Mouse (Mus musculus) bone marrow, adult 2 months (tissue): ENCODE data around the gene H1foo. TPM values are rescaled to one million over a fixed set of nuclear protein-coding genes. Genes with fewer than 3 reads are reported as not detected.
A peak's percentile ranks its signal among the peaks of the same experiment; 100 is the strongest.

ENCODE experiments used
- H3K27ac ChIP-seq: fragments of 200-500 bp; 2 replicates; pipeline ENCODE4 v1.5.1; 2012; ENCODE audit warnings: low read depth, mild to moderate bottlenecking, control low read depth, inconsistent platforms, low read length; ENCODE audit not compliant: control insufficient read depth, poor library complexity, insufficient read depth
- H3K4me1 ChIP-seq: fragments of 200-500 bp; 2 replicates; pipeline ENCODE4 v1.6.1; 2011; ENCODE audit warnings: low read length; ENCODE audit not compliant: control insufficient read depth, insufficient read depth
- H3K4me3 ChIP-seq: fragments of 200-500 bp; replicated peaks from 2 replicates; pipeline ENCODE3; 2011; ENCODE audit warnings: mild to moderate bottlenecking, low read depth, low read length, control low read depth; ENCODE audit not compliant: control insufficient read depth
- CTCF ChIP-seq: fragments of 200-500 bp; IDR thresholded peaks from 2 replicates; pipeline ENCODE4 v1.5.1; 2011; ENCODE audit warnings: low read length, control low read depth; ENCODE audit not compliant: control insufficient read depth, insufficient read depth
- POLR2A ChIP-seq: fragments of 200-500 bp; IDR thresholded peaks from 2 replicates; pipeline ENCODE4 v1.6.1; 2011; ENCODE audit warnings: low read depth, mild to moderate bottlenecking, control low read depth, low read length, borderline replicate concordance; ENCODE audit not compliant: control insufficient read depth
- WGBS: fragments of 180-500 bp; shearing (Covaris S2); methylation state at CpG from one replicate; pipeline ENCODE4 v1.1.7; 2018; 5-methylcytosine and 5-hydroxymethylcytosine counted together
- polyA plus RNA-seq: library from polyadenylated mRNA; stranded (reverse); fragments of >200 nt; gene quantifications from 2 replicates; pipeline ENCODE4 v1.2.4, GENCODE M21; 2011; ENCODE audit warnings: low replicate concordance; ENCODE audit not compliant: missing spikeins, insufficient read depth, insufficient read length

H1foo gene
- polyA plus RNA-seq, 1 experiment: not detected

- no peak overlapping the region for H3K27ac ChIP-seq
- TF ChIP-seq CTCF (no peak), POLR2A (no peak)
- peaks cover 2% of the 10 kb centered on the region for H3K4me1 ChIP-seq
- 77% methylated on average over 7 of the region's 7 CpGs for WGBS
- H3K4me3 ChIP-seq: no peak overlapping the region
These were observed 38.2 kb downstream of the H1foo start for GRCm38 (mm10) chr6:115982889-115983288.

DNA sequence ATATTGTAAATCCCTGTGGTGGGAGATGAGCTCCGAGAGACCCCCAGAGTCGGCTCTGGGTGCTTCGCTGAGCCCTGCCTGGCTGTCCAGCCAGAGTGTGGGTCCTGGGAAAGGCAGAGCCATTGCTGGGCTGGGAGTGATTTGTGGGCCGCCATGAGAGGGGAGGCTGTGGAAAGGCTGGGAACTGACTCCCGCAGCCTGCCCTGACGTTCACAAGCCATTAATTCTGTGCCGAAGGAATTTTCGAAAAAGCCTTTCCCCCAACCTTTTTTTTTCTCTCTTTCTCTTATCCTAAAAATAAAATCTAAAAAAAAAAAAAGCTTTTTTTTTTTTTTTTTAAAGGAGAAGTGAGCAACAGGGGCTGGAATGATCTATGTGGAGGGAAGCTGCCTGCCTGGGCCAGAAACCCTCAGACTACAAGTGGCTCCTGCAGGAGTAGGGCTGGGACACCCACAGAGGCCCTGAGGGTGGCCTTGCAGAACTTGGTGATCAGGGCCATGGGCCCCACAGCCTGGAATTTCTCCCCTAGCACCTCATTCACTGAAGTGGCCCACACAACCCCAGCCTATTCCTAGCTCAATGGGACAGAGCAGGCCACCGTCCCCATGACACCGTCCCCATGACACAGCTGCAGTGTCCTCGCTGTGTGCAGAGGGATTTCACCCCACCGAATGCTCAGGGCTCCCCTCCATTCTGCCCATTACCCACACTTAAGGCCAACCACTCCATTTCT lies 38.7 kb downstream of the H1foo start:
- H3K27ac ChIP-seq: no peak overlapping the region
- peaks cover 2% of the 10 kb centered on the region for H3K4me1 ChIP-seq
- WGBS: 88% methylated on average over 12 of the region's 12 CpGs
- no peak overlapping the region for H3K4me3 ChIP-seq
- no peak for TF ChIP-seq CTCF
- TF ChIP-seq POLR2A: no peak

DNA sequence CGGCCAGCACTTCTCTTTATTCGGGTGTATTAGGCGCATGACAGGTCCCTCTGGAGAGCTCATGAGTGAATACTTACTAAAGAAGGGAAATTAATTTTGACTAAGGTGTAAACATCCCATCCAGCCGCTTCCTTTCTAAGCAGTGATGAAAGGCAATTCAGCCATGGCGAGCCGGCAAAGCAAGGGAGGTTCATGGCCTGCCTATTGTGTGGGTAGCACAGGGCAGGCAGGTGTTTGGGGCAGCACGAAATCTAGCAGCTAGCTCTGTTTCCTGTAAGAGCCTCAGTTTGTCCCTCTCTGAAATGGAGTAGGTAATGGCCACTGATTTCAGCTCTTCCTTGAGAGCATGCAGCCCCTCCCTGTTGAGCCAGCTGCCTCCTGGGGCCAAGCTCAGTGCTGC lies 39.8 kb downstream of the H1foo start:
- Histone ChIP-seq H3K4me1 (peaks cover 2% of the 10 kb centered on the region), H3K27ac (no peak overlapping the region), H3K4me3 (no peak overlapping the region)
- 72% methylated on average over 7 of the region's 7 CpGs for WGBS
- TF ChIP-seq CTCF: no peak
- TF ChIP-seq POLR2A: no peak

GRCm38 (mm10) chr6:115985622-115986021 lies 40.9 kb downstream of the H1foo start:
- no peak overlapping the region for H3K4me3 ChIP-seq
- H3K27ac ChIP-seq: no peak overlapping the region
- WGBS: 82% methylated on average over 9 of the region's 9 CpGs
- peaks cover 2% of the 10 kb centered on the region for H3K4me1 ChIP-seq
- TF ChIP-seq CTCF: no peak
- no peak for TF ChIP-seq POLR2A

- Histone ChIP-seq H3K4me3 (no peak overlapping the region), H3K27ac (peak overlapping the region; percentile 36), H3K4me1 (peaks cover 2% of the 10 kb centered on the region)
- 56% methylated on average over 12 of the region's 12 CpGs for WGBS
- TF ChIP-seq CTCF (no peak), POLR2A (no peak)
These were observed 41.8 kb downstream of the H1foo start for GRCm38 (mm10) chr6:115986472-115987095.

DNA sequence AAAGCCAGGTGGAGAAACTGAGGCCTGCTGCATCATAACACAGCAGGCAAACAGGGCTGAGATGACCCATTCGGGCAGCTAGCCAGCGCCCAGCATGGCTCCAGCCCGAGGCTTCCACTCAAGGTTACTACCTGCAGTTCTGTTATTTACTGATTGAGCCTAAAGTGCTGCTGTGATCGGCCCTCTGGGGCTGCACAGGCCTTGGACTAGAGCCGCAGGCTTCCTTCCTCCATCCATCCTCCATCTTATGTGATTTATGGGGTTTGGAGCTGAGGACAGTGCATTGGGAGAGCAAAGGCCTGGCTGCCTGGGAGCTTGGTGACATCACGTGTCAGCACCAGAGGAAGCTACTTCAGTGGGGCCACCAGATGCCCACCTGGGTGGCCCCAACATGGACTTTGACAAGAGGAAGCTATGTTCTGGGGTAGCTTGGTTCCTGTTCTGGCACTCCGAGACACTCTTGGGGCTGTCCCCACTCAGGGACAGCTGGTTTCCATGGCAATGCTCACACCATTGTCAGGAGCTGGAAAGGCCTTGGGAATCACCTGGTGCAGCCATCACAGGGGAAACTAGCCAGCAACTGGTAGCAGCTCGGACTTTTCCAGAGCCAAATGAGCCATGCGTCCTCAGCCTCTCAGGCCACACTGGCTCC lies 42.5 kb downstream of the H1foo start:
- Histone ChIP-seq H3K4me1 (peaks cover 2% of the 10 kb centered on the region), H3K27ac (peak overlapping the region; percentile 36), H3K4me3 (no peak overlapping the region)
- WGBS: 23% methylated on average over 9 of the region's 9 CpGs
- TF ChIP-seq CTCF (no peak), POLR2A (no peak)

DNA sequence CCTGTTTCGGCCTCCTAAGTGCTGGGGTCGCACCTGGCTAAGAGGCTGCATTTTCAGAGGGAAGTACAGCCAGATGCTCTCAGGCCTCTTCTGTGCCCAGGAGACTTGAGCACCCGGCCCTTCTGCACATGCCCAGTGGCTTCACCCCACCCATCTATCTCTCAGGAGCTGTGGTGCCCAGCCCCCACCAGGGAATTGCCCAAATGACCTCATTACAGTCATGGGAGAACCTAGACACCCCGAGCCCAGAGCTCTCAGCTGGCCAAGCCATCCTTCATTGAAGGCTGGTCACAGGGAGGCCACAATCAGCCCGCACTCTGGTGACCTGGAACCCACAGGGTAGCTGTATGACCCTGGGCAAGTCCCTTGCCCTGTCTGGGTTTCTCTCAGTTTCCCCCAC lies 44.3 kb downstream of the H1foo start:
- no peak for TF ChIP-seq CTCF
- TF ChIP-seq POLR2A: no peak
- Histone ChIP-seq H3K27ac (peak overlapping the region; percentile 53), H3K4me3 (no peak overlapping the region), H3K4me1 (peaks cover 3% of the 10 kb centered on the region)
- WGBS: 71% methylated on average over 5 of the region's 5 CpGs

DNA sequence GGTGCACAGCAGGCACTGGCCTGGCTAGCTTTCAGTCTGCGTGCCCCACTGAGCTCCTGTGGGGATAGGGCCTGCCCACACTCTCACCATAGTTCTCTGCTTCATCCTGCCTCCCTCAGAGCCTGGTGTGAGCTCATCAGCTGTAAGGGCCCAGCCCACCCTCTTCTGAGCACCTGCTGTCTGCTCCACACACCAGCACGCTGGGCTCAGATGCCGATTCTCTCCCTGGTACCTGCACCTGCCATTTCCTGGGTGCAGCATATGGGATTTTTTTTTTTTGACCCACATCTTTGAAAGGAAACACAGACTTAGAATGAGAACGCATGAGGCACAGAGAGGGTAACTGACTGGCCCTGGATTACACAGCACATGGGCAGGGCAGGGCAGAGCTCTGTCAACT lies 44.9 kb downstream of the H1foo start:
- 69% methylated on average over 4 of the region's 4 CpGs for WGBS
- Histone ChIP-seq H3K27ac (peak overlapping the region; percentile 53), H3K4me1 (peaks cover 3% of the 10 kb centered on the region), H3K4me3 (no peak overlapping the region)
- no peak for TF ChIP-seq CTCF
- no peak for TF ChIP-seq POLR2A

DNA sequence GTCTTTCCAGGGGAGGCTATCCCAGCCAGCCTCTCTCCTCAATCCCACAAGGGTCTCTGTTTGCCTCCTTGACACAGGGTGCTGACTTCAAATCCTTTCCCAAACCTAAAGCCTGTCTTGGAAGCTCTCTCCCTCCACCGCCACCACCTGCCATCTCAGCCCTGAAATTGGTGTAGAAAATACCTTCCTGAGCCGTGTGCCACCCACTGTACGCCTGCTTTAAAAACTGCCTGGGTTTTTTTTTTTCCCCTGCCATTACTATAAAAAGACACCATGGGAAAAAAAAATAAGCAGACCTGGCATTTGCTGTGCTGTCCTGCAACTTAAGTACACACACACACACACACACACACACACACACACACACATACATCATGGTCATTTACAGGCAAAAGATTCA lies 45.3 kb downstream of the H1foo start:
- H3K4me1 ChIP-seq: peaks cover 3% of the 10 kb centered on the region
- TF ChIP-seq POLR2A: no peak
- TF ChIP-seq CTCF: no peak
- WGBS: 77% methylated on average over 3 of the region's 3 CpGs
- H3K4me3 ChIP-seq: no peak overlapping the region
- no peak overlapping the region for H3K27ac ChIP-seq
